Mouse (Mus musculus): ENCODE results near the gene Egfl8. TPM values are rescaled to one million over a fixed set of nuclear protein-coding genes. Genes with fewer than 3 reads are reported as not detected.

The Egfl8 gene
- total RNA-seq, 2 experiments from 2014 or later, result 6.0 to 7.0 TPM

DNA sequence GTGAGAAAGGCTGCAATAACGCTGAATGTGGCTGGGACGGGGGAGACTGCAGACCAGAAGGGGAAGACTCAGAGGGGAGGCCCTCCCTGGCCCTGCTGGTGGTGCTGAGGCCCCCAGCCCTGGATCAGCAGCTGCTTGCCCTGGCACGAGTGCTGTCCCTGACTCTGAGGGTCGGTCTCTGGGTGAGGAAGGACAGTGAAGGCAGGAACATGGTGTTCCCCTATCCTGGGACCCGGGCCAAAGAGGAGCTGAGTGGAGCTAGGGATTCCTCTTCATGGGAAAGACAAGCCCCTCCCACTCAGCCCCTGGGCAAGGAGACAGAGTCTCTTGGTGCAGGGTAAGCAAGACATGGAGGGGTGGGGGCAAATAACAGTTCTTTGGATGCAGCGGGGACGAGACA, 32.4 kb downstream of the Egfl8 start:
- no peak for DNase-seq (ENCODE audit: low spot score in 2 of 2)

DNA sequence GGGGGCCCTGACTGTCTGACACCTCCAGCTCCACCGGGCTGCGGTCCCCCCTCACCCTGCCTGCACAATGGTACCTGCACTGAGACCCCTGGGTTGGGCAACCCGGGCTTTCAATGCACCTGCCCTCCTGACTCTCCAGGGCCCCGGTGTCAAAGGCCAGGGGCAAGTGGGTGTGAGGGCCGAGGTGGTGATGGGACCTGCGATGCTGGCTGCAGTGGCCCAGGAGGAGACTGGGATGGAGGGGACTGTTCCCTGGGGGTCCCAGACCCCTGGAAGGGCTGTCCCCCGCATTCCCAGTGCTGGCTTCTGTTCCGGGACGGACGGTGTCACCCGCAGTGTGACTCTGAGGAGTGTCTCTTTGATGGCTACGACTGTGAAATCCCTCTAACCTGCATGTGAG, 33.2 kb downstream of the Egfl8 start:
- no peak for DNase-seq (ENCODE audit: low spot score in 2 of 2)

DNA sequence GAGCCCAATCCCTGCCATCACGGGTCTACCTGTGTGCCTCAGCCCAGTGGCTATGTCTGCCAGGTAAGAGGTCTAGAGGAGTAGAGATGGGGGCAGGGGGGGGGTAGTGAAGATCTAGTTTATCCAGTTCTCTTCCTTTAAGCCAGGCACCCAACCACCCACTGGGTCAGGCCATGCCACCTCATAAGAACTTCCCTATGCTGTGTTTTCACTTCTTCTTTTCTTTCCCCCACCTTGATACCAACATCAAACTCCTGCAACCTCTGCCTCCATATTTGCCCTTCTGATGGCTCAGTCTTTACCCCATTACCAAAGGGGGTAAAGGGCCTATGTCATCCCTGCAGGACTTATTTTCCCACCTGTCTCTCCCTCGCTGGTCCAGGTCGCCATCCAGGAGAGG, 37.7 kb downstream of the Egfl8 start:
- DNase-seq (ENCODE audit: low spot score in 2 of 2), result no peak

DNA sequence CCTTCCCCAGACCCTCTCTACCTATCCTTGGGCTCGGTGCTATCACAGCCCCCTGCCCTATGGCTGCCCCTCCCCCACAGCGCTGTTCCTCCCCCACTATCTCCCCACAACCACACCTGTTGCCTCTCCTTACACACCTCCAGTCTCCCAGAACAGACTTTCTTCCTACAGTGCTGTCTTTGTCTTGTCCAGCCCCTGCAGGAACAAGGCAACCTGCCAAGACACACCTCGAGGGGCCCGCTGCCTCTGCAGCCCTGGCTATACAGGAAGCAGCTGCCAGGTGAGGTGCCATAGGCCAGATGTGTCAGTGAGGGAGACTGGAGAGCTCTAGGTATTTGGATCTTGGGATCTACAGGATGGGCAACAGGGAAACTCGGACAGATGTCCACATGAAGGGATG, 39.2 kb downstream of the Egfl8 start:
- DNase-seq (ENCODE audit: low spot score in 2 of 2), result no peak

DNA sequence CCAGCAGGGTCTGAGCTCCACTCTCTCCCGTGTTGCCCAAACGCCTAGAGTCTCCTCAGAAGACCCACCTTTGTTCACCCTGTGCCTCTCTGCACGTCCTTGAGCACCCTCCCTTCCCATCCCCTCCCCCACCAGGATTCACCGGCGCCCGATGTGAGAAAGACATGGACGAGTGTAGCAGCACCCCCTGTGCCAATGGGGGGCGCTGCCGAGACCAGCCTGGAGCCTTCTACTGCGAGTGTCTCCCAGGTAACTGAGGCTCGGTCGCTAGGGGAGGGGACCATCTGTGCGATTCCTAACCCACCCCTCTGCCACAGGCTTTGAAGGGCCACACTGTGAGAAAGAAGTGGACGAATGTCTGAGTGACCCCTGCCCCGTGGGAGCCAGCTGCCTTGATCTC, 43.4 kb downstream of the Egfl8 start:
- DNase-seq (ENCODE audit: low spot score in 2 of 2), result peak in 1 of 2 experiments; percentile 29

DNA sequence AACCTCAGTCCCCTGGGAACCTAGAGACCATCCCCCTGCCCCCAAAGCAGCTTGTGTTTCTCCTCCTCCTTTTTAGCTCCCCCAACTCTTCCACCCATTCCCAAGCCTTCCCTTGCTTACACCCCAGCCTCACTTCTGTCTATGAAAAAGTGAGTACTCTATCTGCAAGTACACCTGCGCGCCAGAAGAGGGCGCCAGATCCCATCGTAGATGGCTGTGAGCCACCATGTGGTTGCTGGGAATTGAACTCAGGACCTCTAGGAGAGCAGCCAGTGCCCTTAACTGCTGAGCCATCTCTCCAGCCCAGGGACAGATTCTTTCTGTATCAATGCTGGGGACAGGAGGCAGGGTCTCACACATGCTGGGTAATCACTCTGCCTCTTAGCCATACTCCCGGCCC, 43.9 kb downstream of the Egfl8 start:
- DNase-seq (ENCODE audit: low spot score in 2 of 2), result no peak

DNA sequence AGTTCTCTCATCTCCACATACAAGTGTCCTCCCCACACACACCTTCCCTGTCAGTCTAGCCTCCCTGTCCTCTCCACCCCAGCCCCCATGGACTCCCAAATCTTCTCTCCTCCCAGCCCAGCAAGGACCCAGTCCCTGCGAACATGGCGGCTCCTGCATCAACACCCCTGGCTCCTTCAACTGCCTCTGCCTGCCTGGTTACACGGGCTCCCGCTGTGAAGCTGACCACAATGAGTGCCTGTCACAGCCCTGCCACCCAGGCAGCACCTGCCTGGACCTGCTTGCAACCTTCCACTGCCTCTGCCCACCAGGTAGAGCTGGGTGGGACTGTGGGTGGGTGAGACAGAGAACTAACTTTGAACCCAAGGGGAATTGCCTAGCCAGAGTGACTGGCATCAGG, 45.9 kb downstream of the Egfl8 start:
- DNase-seq (ENCODE audit: low spot score in 2 of 2), result no peak

DNA sequence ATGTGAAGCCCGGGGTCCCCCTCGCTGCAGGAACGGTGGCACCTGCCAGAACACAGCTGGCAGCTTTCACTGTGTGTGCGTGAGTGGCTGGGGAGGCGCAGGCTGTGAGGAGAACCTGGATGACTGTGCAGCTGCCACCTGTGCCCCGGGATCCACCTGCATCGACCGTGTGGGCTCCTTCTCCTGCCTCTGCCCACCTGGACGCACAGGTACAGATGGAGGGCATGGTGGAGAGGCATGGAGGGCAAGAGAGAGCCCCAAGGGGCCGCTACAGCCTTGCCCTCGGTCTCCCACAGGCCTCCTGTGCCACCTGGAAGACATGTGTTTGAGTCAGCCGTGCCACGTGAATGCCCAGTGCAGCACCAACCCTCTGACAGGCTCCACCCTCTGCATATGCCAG, 47.4 kb downstream of the Egfl8 start:
- no peak for DNase-seq (ENCODE audit: low spot score in 2 of 2)

DNA sequence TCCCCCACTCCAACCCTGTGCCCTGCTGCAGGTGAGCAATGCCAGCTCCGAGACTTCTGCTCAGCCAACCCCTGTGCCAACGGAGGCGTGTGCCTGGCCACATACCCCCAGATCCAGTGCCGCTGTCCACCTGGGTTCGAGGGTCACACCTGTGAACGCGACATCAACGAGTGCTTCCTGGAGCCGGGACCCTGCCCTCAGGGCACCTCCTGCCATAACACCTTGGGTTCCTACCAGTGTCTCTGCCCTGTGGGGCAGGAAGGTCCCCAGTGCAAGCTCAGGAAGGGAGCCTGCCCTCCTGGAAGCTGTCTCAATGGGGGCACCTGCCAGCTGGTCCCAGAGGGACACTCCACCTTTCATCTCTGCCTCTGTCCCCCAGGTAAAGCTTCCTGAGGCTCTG, 48.5 kb downstream of the Egfl8 start:
- no peak for DNase-seq (ENCODE audit: low spot score in 2 of 2)

DNA sequence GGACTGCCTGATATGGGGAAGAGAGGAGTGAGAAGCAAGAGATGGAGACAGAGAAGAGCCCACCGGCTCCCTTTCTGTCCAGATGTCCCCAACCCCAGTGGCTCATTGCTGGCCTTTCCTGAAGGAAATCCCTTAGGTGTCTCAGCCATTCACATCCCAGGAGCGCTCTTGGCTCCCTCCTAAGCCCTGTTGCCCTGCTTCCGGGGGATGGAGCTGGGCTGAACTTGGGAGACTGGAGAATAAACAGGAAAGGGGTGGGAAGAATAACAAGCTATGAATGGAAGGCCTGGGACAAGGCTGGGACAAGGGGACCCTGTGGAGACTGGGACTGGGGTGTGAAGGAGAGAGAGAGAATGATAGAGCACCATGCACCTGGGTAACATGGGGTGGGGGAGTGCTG, 51.0 kb downstream of the Egfl8 start:
- DNase-seq (ENCODE audit: low spot score in 2 of 2), result no peak

DNA sequence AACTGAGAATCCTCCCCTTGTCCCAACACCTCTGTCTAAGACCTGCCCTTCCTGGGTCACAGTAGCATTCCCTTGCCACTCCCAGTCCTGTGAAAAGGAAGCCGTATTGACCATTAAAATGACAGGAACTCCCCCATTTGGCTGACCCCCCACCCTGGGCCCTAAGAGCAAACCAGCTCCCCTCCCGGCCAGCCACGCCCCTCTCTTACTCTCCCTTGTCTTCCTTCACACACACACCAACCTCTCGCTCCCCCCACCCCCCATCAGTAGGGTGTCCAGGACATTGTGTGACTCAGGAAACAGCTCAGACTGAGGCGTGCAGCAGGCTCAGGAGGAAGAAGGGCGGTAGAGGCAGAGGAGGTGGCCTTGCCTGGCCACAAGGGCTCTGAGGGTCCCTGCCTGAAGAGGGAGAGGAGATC, 51.8 kb downstream of the Egfl8 start, which contains the start of gene Notch4:
Gene Notch4 (plus strand): TSS at position 266 of the 419 bp plus-strand sequence.
- no peak for DNase-seq (ENCODE audit: low spot score in 2 of 2)

DNA sequence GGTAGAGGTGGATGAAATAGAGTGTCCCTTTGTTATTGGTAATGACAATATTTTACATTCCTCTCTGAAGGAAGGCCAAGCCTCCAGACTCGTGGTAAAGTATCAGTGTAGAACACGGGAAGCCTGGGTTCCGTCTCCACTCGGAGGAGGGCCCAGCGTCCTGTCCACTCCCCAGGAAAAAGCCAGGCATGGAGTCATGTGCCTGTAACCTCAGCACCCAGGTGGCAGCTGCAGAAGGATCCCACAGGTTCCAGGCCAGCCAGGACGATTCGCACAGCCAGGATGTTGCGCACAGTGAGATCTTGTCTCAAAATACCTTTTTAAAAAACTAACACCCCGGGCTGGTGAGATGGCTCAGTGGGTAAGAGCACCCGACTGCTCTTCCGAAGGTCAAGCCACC, 52.4 kb downstream of the Egfl8 start:
- DNase-seq (ENCODE audit: low spot score in 2 of 2), result no peak

Other genes starting within 250 kb of the Egfl8 start
- not detected for gene Btnl1, start 238.8 kb downstream of the Egfl8 start, total RNA-seq (2021)
- gene BC051142, start 217.2 kb downstream of the Egfl8 start, total RNA-seq (2021), result 1 to 10 TPM; 7.1 to 8.6 TPM
- gene Btnl4, start 138.7 kb downstream of the Egfl8 start, total RNA-seq (2021), result not detected
- not detected for gene Btnl6, start 98.6 kb downstream of the Egfl8 start, total RNA-seq (2021)
- 10 to 100 TPM; 12.9 to 13.0 TPM for gene Notch4, start 51.7 kb downstream of the Egfl8 start, total RNA-seq (2021)
- gene Gpsm3, start 26.2 kb downstream of the Egfl8 start, total RNA-seq (2021), result 1 to 10 TPM; 2.3 to 4.3 TPM
- gene Pbx2, start 24.7 kb downstream of the Egfl8 start, total RNA-seq (2021), result 10 to 100 TPM; 36.0 to 40.1 TPM
- gene Ager, start 18.1 kb downstream of the Egfl8 start, total RNA-seq (2021), result 1 to 10 TPM; 1.2 to 2.4 TPM
- gene Rnf5, start 12.3 kb downstream of the Egfl8 start, total RNA-seq (2021), result 100 to 1,000 TPM in 1 of 2 experiments, 10 to 100 TPM in 1; 96.4 to 102 TPM
- gene Agpat1, start 11.7 kb downstream of the Egfl8 start, total RNA-seq (2021), result 100 to 1,000 TPM; 164 to 172 TPM
- gene Ppt2, start 12.5 kb upstream of the Egfl8 start, total RNA-seq (2021), result 10 to 100 TPM; 32.9 to 34.1 TPM
- 100 to 1,000 TPM; 231 to 238 TPM for gene Prrt1, start 13.6 kb upstream of the Egfl8 start, total RNA-seq (2021)
- gene Fkbpl, start 28.8 kb upstream of the Egfl8 start, total RNA-seq (2021), result 10 to 100 TPM; 11.8 to 14.8 TPM
- gene Atf6b, start 31.2 kb upstream of the Egfl8 start, total RNA-seq (2021), result 10 to 100 TPM; 75.8 to 78.6 TPM
- 1 to 10 TPM; 4.1 to 4.7 TPM for gene Tnxb, start 54.6 kb upstream of the Egfl8 start, total RNA-seq (2021)
- 1 to 10 TPM; 8.7 to 9.6 TPM for gene C4b, start 127.9 kb upstream of the Egfl8 start, total RNA-seq (2021)
- not detected for gene Cyp21a1, start 188.6 kb upstream of the Egfl8 start, total RNA-seq (2021)
- gene Stk19, start 221.0 kb upstream of the Egfl8 start, total RNA-seq (2021), result 10 to 100 TPM; 63.6 to 64.2 TPM
- 10 to 100 TPM; 36.1 to 39.9 TPM for gene Dxo, start 221.0 kb upstream of the Egfl8 start, total RNA-seq (2021)
- gene Skiv2l, start 234.2 kb upstream of the Egfl8 start, total RNA-seq (2021), result 10 to 100 TPM; 71.4 to 74.8 TPM
- gene Nelfe, start 234.4 kb upstream of the Egfl8 start, total RNA-seq (2021), result 10 to 100 TPM; 30.2 to 38.5 TPM
- not detected for gene Cfb, start 246.5 kb upstream of the Egfl8 start, total RNA-seq (2021)